Mouse (Mus musculus): ENCODE results near the gene Trhr2. TPM values are rescaled to one million over a fixed set of nuclear protein-coding genes. Genes with fewer than 3 reads are reported as not detected.

Gene Trhr2
- total and polyA plus RNA-seq, 2 experiments from 2014 or later, result 0.45 to 3.2 TPM

DNA sequence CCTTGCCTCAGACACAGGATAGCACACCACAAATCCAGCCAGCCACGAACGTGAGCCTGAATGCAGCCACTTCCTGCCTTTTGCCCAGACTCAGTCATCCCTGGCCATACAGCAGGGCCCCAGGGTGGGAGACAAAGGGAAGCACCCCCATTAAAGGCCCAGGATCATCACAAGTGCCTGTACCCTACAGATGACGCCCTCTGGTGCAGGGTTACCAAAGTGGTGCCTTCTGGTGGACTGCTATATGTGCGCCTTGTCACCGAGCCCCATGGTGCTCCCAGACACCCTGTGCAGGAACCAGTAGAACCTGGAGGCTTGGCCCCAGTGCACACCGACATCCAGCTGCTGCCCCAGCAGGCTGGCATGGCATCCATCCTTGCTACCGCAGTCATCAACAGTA, 27.0 kb downstream of the Trhr2 start:
- Histone ChIP-seq H3K27ac (no peak overlapping the region), H3K4me3 (ENCODE audit: low read length) (no peak overlapping the region), H3K9ac (replicated peaks; ENCODE audit: low read length) (no peak overlapping the region), H3K4me1 (ENCODE audit: insufficient read depth, low read length) (peaks cover 8% of the 10 kb centered on the region; the same call in 1 of the 2 replicates), H3K9me3 (ENCODE audit: low read length) (no peaks in the 10 kb centered on the region), H3K36me3 (ENCODE audit: insufficient read depth, low read length) (0 out of 2 replicates have a peak, but pooled peaks cover 4% of the 10 kb centered on the region), H3K4me2 (ENCODE audit: low read depth, low read length) (no peak overlapping the region), H3K27me3 (ENCODE audit: insufficient read depth, low read length) (0 out of 2 replicates have a peak, but pooled peaks cover 10% of the 10 kb centered on the region)
- TF ChIP-seq CTCF (IDR thresholded peaks at IDR 0.05; ENCODE audit: low read depth), result no peak
- no peak for ATAC-seq
- WGBS, result 82% methylated on average over 7 of the region's 7 CpGs
- DNase-seq (ENCODE audit: low spot score), result no peak

DNA sequence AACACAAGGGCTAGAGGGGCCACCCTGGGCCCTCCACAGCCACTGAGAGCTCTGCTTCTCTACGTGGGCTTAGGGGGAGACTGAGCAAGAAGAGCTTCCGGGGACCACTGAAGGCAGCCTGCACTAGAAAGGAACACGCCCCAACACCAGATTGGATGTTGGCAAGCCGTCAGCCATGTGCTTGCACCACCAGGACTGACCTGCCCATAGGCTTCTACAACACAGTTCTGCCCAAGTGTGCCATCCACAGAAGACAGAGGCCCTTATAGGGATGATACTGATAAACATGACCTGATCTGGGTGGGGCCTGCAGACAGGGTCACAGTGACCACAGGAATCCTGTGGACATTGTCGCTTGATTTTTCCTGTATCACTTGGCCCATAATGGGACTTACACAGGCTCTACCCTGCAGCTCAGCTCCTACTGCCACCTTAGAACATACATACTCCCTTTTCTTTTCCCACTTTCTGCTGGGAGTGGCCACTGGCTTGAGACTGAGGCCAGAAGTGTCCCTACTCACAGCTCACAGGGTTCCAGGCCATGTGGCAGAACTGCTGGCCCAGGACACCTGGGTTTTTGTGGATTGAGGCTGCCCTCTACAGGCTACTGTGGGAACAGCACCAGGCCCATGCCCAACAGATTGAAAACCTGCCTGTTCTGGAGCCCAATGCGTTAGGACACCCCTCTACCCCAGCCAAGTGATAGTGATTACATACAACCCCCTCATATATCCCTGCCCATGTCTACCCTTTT, 27.6 kb downstream of the Trhr2 start:
- H3K36me3 ChIP-seq (ENCODE audit: insufficient read depth, low read length), result 0 out of 2 replicates have a peak, but pooled peaks cover 4% of the 10 kb centered on the region
- H3K4me1 ChIP-seq (ENCODE audit: insufficient read depth, low read length), result peaks cover 8% of the 10 kb centered on the region; the same call in 1 of the 2 replicates
- DNase-seq (ENCODE audit: low spot score) (peak; percentile 85), ATAC-seq (no peak)
- WGBS, result 63% methylated on average over 6 of the region's 6 CpGs
- H3K9ac ChIP-seq (replicated peaks; ENCODE audit: low read length), result no peak overlapping the region
- H3K27ac ChIP-seq, result no peak overlapping the region
- no peak overlapping the region for H3K4me3 ChIP-seq (ENCODE audit: low read length)
- TF ChIP-seq CTCF (IDR thresholded peaks at IDR 0.05; ENCODE audit: low read depth), result peak; percentile 97
- no peaks in the 10 kb centered on the region for H3K9me3 ChIP-seq (ENCODE audit: low read length)
- 0 out of 2 replicates have a peak, but pooled peaks cover 7% of the 10 kb centered on the region for H3K27me3 ChIP-seq (ENCODE audit: insufficient read depth, low read length)
- no peak overlapping the region for H3K4me2 ChIP-seq (ENCODE audit: low read depth, low read length)

DNA sequence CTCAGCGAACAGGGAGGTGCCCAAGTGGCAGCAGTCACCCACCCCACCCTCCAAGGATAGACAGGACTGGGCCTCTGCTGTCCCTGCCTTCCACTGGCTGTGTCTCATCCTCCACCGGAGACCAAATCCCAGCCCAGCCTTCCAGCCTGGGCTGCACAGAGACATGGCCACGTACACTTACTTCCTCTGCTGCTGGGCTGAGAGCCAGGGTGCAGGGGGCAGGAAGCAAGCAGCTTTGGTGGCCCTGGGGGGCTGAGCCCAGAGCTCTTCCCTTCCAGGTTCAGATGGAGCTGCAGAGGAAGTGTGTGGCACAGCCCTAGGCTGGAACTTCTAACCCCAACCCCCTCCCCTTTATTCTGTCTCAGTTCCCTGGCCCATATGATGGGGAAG, 29.4 kb downstream of the Trhr2 start:
- TF ChIP-seq CTCF (IDR thresholded peaks at IDR 0.05; ENCODE audit: low read depth), result no peak
- 0 out of 2 replicates have a peak, but pooled peaks cover 4% of the 10 kb centered on the region for H3K36me3 ChIP-seq (ENCODE audit: insufficient read depth, low read length)
- DNase-seq (ENCODE audit: low spot score) (no peak), ATAC-seq (no peak)
- 0 out of 2 replicates have a peak, but pooled peaks cover 5% of the 10 kb centered on the region for H3K27me3 ChIP-seq (ENCODE audit: insufficient read depth, low read length)
- H3K9me3 ChIP-seq (ENCODE audit: low read length), result no peaks in the 10 kb centered on the region
- 43% methylated on average over 3 of the region's 3 CpGs for WGBS
- 0 out of 2 replicates have a peak overlapping the region, but pooled peaks have one; percentile 17 for H3K9ac ChIP-seq (replicated peaks; ENCODE audit: low read length)
- H3K4me3 ChIP-seq (ENCODE audit: low read length), result no peak overlapping the region
- no peak overlapping the region for H3K4me2 ChIP-seq (ENCODE audit: low read depth, low read length)
- H3K27ac ChIP-seq, result no peak overlapping the region
- H3K4me1 ChIP-seq (ENCODE audit: insufficient read depth, low read length), result peaks cover 11% of the 10 kb centered on the region

DNA sequence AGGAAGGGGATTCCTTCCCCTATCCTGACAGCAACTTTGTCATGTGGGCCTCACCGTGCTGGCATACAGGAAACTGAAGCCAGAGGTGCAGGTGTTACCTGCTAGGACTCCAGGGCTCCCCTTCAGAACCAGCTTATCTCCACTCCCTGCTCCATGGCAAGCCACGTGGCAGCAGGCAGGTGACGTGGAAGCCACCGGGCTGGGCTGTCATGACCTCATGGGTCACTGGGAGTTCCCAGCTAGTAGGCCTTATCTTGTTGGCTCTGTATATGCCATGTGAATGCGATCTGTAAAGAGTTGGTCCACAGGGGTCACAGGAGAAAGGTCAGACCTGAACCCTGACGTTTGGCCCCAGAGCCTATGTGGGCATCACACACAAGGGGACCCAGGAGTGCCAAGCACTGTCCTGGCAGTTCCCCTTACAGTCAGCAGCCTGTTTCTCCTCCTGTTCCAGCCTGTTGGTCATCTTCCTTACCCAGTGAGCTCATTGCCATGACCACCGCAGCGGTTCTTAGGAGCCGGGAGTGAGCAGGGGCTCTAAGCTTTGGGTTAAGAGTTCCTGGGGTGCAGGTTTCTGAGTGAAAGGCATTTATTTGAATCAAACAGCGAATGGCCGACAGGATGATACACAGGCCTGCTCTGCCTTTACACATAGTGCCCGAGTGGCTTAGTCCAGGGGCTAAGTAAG, 30.0 kb downstream of the Trhr2 start:
- H3K4me3 ChIP-seq (ENCODE audit: low read length), result no peak overlapping the region
- H3K27ac ChIP-seq, result no peak overlapping the region
- no peaks in the 10 kb centered on the region for H3K9me3 ChIP-seq (ENCODE audit: low read length)
- ATAC-seq, result no peak
- H3K9ac ChIP-seq (replicated peaks; ENCODE audit: low read length), result no peak overlapping the region
- no peak for DNase-seq (ENCODE audit: low spot score)
- no peak overlapping the region for H3K4me2 ChIP-seq (ENCODE audit: low read depth, low read length)
- H3K27me3 ChIP-seq (ENCODE audit: insufficient read depth, low read length), result 0 out of 2 replicates have a peak, but pooled peaks cover 5% of the 10 kb centered on the region
- H3K4me1 ChIP-seq (ENCODE audit: insufficient read depth, low read length), result peaks cover 11% of the 10 kb centered on the region
- TF ChIP-seq CTCF (IDR thresholded peaks at IDR 0.05; ENCODE audit: low read depth), result no peak
- 74% methylated on average over 12 of the region's 12 CpGs for WGBS
- H3K36me3 ChIP-seq (ENCODE audit: insufficient read depth, low read length), result 0 out of 2 replicates have a peak, but pooled peaks cover 4% of the 10 kb centered on the region

DNA sequence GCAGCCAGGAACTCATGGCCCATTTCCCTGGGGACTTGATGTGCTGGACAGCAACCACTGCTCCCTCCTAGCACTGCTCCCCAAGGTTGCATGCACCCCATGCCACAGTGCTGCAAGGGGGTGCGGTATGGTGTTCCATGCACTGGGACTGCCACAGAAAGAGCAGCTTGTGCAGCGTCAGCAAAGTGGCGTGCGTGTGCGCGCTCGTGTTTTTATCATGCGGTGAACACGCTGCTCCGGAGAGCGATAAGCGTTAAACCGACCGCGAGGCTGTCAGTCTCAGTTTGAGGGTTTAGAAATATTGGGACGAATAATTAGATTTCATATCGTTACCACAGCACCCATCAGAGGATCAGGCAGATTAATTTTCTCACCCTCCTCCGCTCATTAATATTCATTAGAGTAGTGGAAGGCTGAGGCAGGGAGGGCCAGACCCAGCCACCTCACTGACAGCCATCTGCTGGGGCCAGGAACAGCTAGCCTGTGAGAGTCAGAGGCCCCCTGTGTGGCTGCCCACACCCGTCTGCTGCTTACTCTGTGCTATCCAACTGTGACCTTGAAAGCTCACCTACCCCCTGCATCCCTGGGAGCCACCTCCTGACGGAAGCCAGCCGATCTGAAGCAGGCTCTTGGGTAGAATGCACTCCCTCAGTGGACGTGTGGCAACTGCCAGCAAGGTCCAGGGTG, 30.9 kb downstream of the Trhr2 start:
- TF ChIP-seq CTCF (IDR thresholded peaks at IDR 0.05; ENCODE audit: low read depth), result no peak
- ATAC-seq (0 out of 2 replicates have a peak, but pooled peaks have one; percentile 11), DNase-seq (ENCODE audit: low spot score) (peak; percentile 26)
- H3K9me3 ChIP-seq (ENCODE audit: low read length), result no peaks in the 10 kb centered on the region
- H3K4me1 ChIP-seq (ENCODE audit: insufficient read depth, low read length), result peaks cover 8% of the 10 kb centered on the region; the same call in 1 of the 2 replicates
- 0 out of 2 replicates have a peak, but pooled peaks cover 4% of the 10 kb centered on the region for H3K36me3 ChIP-seq (ENCODE audit: insufficient read depth, low read length)
- H3K27ac ChIP-seq, result no peak overlapping the region
- H3K4me3 ChIP-seq (ENCODE audit: low read length), result no peak overlapping the region
- H3K9ac ChIP-seq (replicated peaks; ENCODE audit: low read length), result no peak overlapping the region
- WGBS, result 54% methylated on average over 22 of the region's 22 CpGs
- no peak overlapping the region for H3K4me2 ChIP-seq (ENCODE audit: low read depth, low read length)
- no peaks in the 10 kb centered on the region for H3K27me3 ChIP-seq (ENCODE audit: insufficient read depth, low read length)

DNA sequence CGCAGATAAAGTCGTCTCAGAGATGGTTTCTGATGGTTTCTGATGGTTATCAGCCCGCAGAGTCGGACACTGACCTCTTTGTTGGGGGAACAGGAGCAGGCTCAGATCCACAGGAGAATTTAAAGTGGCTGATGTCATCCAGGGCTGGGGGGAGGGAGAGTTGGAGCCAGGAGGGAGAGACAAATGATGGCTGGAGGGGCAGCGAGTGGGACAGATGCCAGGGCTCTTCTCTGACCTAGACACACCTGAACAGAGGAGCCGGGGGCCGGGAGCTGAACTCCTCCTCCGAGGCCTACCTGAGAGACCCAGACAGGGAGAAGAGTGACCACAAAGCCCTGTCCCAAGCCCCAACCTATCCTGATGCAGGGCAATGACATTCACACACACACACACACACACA, 31.5 kb downstream of the Trhr2 start:
- 0 out of 2 replicates have a peak, but pooled peaks cover 2% of the 10 kb centered on the region for H3K36me3 ChIP-seq (ENCODE audit: insufficient read depth, low read length)
- H3K4me2 ChIP-seq (ENCODE audit: low read depth, low read length), result no peak overlapping the region
- no peaks in the 10 kb centered on the region for H3K27me3 ChIP-seq (ENCODE audit: insufficient read depth, low read length)
- H3K4me3 ChIP-seq (ENCODE audit: low read length), result no peak overlapping the region
- no peaks in the 10 kb centered on the region for H3K9me3 ChIP-seq (ENCODE audit: low read length)
- ATAC-seq (no peak), DNase-seq (ENCODE audit: low spot score) (no peak)
- H3K9ac ChIP-seq (replicated peaks; ENCODE audit: low read length), result 0 out of 2 replicates have a peak overlapping the region, but pooled peaks have one; percentile 3
- no peak for TF ChIP-seq CTCF (IDR thresholded peaks at IDR 0.05; ENCODE audit: low read depth)
- no peak overlapping the region for H3K27ac ChIP-seq
- peaks cover 8% of the 10 kb centered on the region; the same call in 1 of the 2 replicates for H3K4me1 ChIP-seq (ENCODE audit: insufficient read depth, low read length)
- 73% methylated on average over 8 of the region's 8 CpGs for WGBS
